Mouse (Mus musculus) spleen, embryonic (tissue): ENCODE data around the gene A4galt.
"Not testable (repeated sequence)": the region's sequence is repeated elsewhere in the genome, so short reads cannot be mapped to it uniquely, and the experiment has no call there.

ENCODE experiments used
- CTCF ChIA-PET: fragments of 350-600 bp; sonication (Branson Sonifier 250); formaldehyde crosslinking; loops from one replicate; lab custom pipeline; 2022; lab: Charles Lee

Gene A4galt

GRCm38 (mm10) chr15:83269985-83270384, 18.4 kb upstream of the A4galt start:
- CTCF ChIA-PET = not testable (repeated sequence)

- CTCF ChIA-PET = not testable (repeated sequence)
Observed at GRCm38 (mm10) chr15:83268428-83268827, 16.9 kb upstream of the A4galt start.

GRCm38 (mm10) chr15:83265269-83265668, 13.7 kb upstream of the A4galt start:
- CTCF ChIA-PET = no interaction called here

GRCm38 (mm10) chr15:83263405-83263804, 11.8 kb upstream of the A4galt start:
- CTCF ChIA-PET = no interaction called here

GRCm38 (mm10) chr15:83257906-83258305, 6.3 kb upstream of the A4galt start:
- CTCF ChIA-PET = no interaction called here

- CTCF ChIA-PET = no interaction called here
Observed at GRCm38 (mm10) chr15:83256491-83256890, 4.9 kb upstream of the A4galt start.

GRCm38 (mm10) chr15:83255944-83256343, 4.4 kb upstream of the A4galt start:
- CTCF ChIA-PET = no interaction called here

GRCm38 (mm10) chr15:83255191-83255782, 3.7 kb upstream of the A4galt start:
- CTCF ChIA-PET = interaction anchor here (0.8 kb wide), 1 partner anchor 17 kb away, joined by 4 read pairs; no protein-coding TSS in a partner anchor

- CTCF ChIA-PET = interaction anchor here (0.8 kb wide), 1 partner anchor 17 kb away, joined by 4 read pairs; no protein-coding TSS in a partner anchor
Observed at GRCm38 (mm10) chr15:83254372-83255070, 2.9 kb upstream of the A4galt start.

- CTCF ChIA-PET = no interaction called here
Observed at GRCm38 (mm10) chr15:83252060-83252459, 486 bp upstream of the A4galt start.

GRCm38 (mm10) chr15:83250651-83251175, 861 bp downstream of the A4galt start:
- CTCF ChIA-PET = no interaction called here

- CTCF ChIA-PET = no interaction called here
Observed at GRCm38 (mm10) chr15:83249535-83250287, 1.9 kb downstream of the A4galt start.

- CTCF ChIA-PET = no interaction called here
Observed at GRCm38 (mm10) chr15:83248236-83248844, 3.2 kb downstream of the A4galt start.

- CTCF ChIA-PET = no interaction called here
Observed at GRCm38 (mm10) chr15:83244371-83244770, 7.2 kb downstream of the A4galt start.

- CTCF ChIA-PET = no interaction called here
Observed at GRCm38 (mm10) chr15:83241961-83242680, 9.5 kb downstream of the A4galt start.

- CTCF ChIA-PET = no interaction called here
Observed at GRCm38 (mm10) chr15:83241497-83241896, 10.1 kb downstream of the A4galt start.

- CTCF ChIA-PET = interaction anchor here (0.5 kb wide), 2 partner anchors 17 to 53 kb away, joined by 4 read pairs; no protein-coding TSS in a partner anchor
Observed at GRCm38 (mm10) chr15:83237460-83238243, 13.9 kb downstream of the A4galt start.

- CTCF ChIA-PET = no interaction called here
Observed at GRCm38 (mm10) chr15:83236824-83237223, 14.8 kb downstream of the A4galt start.

- CTCF ChIA-PET = no interaction called here
Observed at GRCm38 (mm10) chr15:83233219-83233992, 18.2 kb downstream of the A4galt start.
